Mouse (Mus musculus) intestine, embryonic 15.5 days (tissue): ENCODE measurements around the gene Ccnt1. TPM values are rescaled to one million over a fixed set of nuclear protein-coding genes. Genes with fewer than 3 reads are reported as not detected.
A peak's percentile ranks its signal among the peaks of the same experiment; 100 is the strongest.

Source experiments
- ATAC-seq: fragments of 200-750 bp; cut with Nextera tagmentation; 2 replicates; pipeline ENCODE4 v1.8.0; 2017; ENCODE audit warnings: moderate TSS enrichment, moderate library complexity
- H3K27ac ChIP-seq: fragments of 300-500 bp; sonication (generic); 2 replicates; pipeline ENCODE4 v1.5.1; 2015; ENCODE audit warnings: mild to moderate bottlenecking, inconsistent platforms
- H3K27me3 ChIP-seq: fragments of 300-500 bp; sonication (generic); replicated peaks from 2 replicates; pipeline ENCODE4 v1.6.1; 2015; ENCODE audit warnings: inconsistent platforms
- H3K36me3 ChIP-seq: fragments of 300-500 bp; sonication (generic); 2 replicates; pipeline ENCODE4 v1.6.1; 2015; ENCODE audit warnings: inconsistent platforms
- H3K4me1 ChIP-seq: fragments of 300-500 bp; sonication (generic); replicated peaks from 2 replicates; pipeline ENCODE4 v1.6.1; 2015; ENCODE audit warnings: inconsistent platforms
- H3K4me2 ChIP-seq: fragments of 300-500 bp; sonication (generic); replicated peaks from 2 replicates; pipeline ENCODE4 v1.6.1; 2015; ENCODE audit warnings: mild to moderate bottlenecking, inconsistent platforms
- H3K4me3 ChIP-seq: fragments of 300-500 bp; sonication (generic); replicated peaks from 2 replicates; pipeline ENCODE4 v1.5.1; 2015; ENCODE audit warnings: inconsistent platforms
- H3K9ac ChIP-seq: fragments of 300-500 bp; sonication (generic); 2 replicates; pipeline ENCODE4 v1.6.1; 2015; ENCODE audit warnings: inconsistent platforms
- H3K9me3 ChIP-seq: fragments of 300-500 bp; sonication (generic); 2 replicates; pipeline ENCODE4 v1.6.1; 2016; ENCODE audit warnings: inconsistent platforms
- WGBS: fragments of 180-500 bp; shearing (Covaris S2); methylation state at CpG from one replicate; pipeline ENCODE4 v1.1.7; 2015; 5-methylcytosine and 5-hydroxymethylcytosine counted together
- polyA plus RNA-seq: library from polyadenylated mRNA; unstranded; fragments of >200 nt; fragmentation: Nextera tagmentation; extraction: Ambion mirVana; gene quantifications from 2 replicates; pipeline ENCODE4 v1.2.1, GENCODE M21; 2015

Gene Ccnt1
- polyA plus RNA-seq, 1 experiment from 2014 or later, result 44.9 TPM

- H3K9me3 ChIP-seq, result no peaks in the 10 kb centered on the region
- peak overlapping the region; percentile 97 for H3K9ac ChIP-seq
- peak overlapping the region; percentile 90 for H3K4me3 ChIP-seq
- H3K36me3 ChIP-seq, result no peaks in the 10 kb centered on the region
- peak overlapping the region; percentile 96 for H3K27ac ChIP-seq
- H3K4me2 ChIP-seq, result peak overlapping the region; percentile 68
- no peaks in the 10 kb centered on the region for H3K27me3 ChIP-seq
- peak; percentile 96 for ATAC-seq
- peaks cover 17% of the 10 kb centered on the region for H3K4me1 ChIP-seq
- WGBS, result under 1% methylated on average over 88 of the region's 88 CpGs
Observed at GRCm38 (mm10) chr15:98567278-98568134, 3.2 kb downstream of the Ccnt1 start.

GRCm38 (mm10) chr15:98566973-98567277 lies 3.8 kb downstream of the Ccnt1 start:
- ATAC-seq, result no peak
- Histone ChIP-seq H3K4me1 (peaks cover 17% of the 10 kb centered on the region), H3K36me3 (no peaks in the 10 kb centered on the region), H3K9me3 (no peaks in the 10 kb centered on the region), H3K9ac (peak overlapping the region; percentile 97), H3K27ac (peak overlapping the region; percentile 96), H3K27me3 (no peaks in the 10 kb centered on the region), H3K4me2 (peak overlapping the region; percentile 68), H3K4me3 (peak overlapping the region; percentile 90)
- WGBS, result under 1% methylated on average over 15 of the region's 15 CpGs

GRCm38 (mm10) chr15:98557186-98557585 lies 13.5 kb downstream of the Ccnt1 start:
- no peak for ATAC-seq
- no peak overlapping the region for H3K9ac ChIP-seq
- no peak overlapping the region for H3K4me2 ChIP-seq
- no peaks in the 10 kb centered on the region for H3K4me1 ChIP-seq
- no peak overlapping the region for H3K27ac ChIP-seq
- no peaks in the 10 kb centered on the region for H3K9me3 ChIP-seq
- peaks cover 23% of the 10 kb centered on the region for H3K36me3 ChIP-seq
- WGBS, result 89% methylated on average over 5 of the region's 5 CpGs
- H3K4me3 ChIP-seq, result no peak overlapping the region
- H3K27me3 ChIP-seq, result no peaks in the 10 kb centered on the region

GRCm38 (mm10) chr15:98555881-98556280 lies 14.8 kb downstream of the Ccnt1 start:
- Histone ChIP-seq H3K27me3 (no peaks in the 10 kb centered on the region), H3K27ac (no peak overlapping the region), H3K9me3 (no peaks in the 10 kb centered on the region), H3K4me3 (no peak overlapping the region), H3K36me3 (peaks cover 30% of the 10 kb centered on the region), H3K4me1 (no peaks in the 10 kb centered on the region), H3K9ac (no peak overlapping the region), H3K4me2 (no peak overlapping the region)
- WGBS, result 90% methylated on average over 4 of the region's 4 CpGs
- no peak for ATAC-seq

- ATAC-seq, result no peak
- WGBS, result 88% methylated on average over 2 of the region's 2 CpGs
- H3K36me3 ChIP-seq, result peaks cover 30% of the 10 kb centered on the region
Observed at GRCm38 (mm10) chr15:98552758-98553157, 18.0 kb downstream of the Ccnt1 start.

GRCm38 (mm10) chr15:98546843-98547242 lies 23.9 kb downstream of the Ccnt1 start:
- no peaks in the 10 kb centered on the region for H3K9me3 ChIP-seq
- peaks cover 47% of the 10 kb centered on the region for H3K36me3 ChIP-seq
- no peak overlapping the region for H3K9ac ChIP-seq
- H3K4me3 ChIP-seq, result no peak overlapping the region
- H3K4me1 ChIP-seq, result no peaks in the 10 kb centered on the region
- H3K27me3 ChIP-seq, result no peaks in the 10 kb centered on the region
- WGBS, result 89% methylated on average over 5 of the region's 5 CpGs
- no peak for ATAC-seq
- no peak overlapping the region for H3K27ac ChIP-seq
- H3K4me2 ChIP-seq, result no peak overlapping the region

More at GRCm38 (mm10) chr15:98552758-98553157, 18.0 kb downstream of the Ccnt1 start:
- H3K27ac ChIP-seq, result no peak overlapping the region
- H3K4me2 ChIP-seq, result no peak overlapping the region
- no peak overlapping the region for H3K4me3 ChIP-seq
- no peak overlapping the region for H3K9ac ChIP-seq
- no peaks in the 10 kb centered on the region for H3K4me1 ChIP-seq
- H3K27me3 ChIP-seq, result no peaks in the 10 kb centered on the region
- no peaks in the 10 kb centered on the region for H3K9me3 ChIP-seq

- 89% methylated on average over 3 of the region's 3 CpGs for WGBS
- Histone ChIP-seq H3K27me3 (no peaks in the 10 kb centered on the region), H3K36me3 (peaks cover 42% of the 10 kb centered on the region), H3K9me3 (no peaks in the 10 kb centered on the region), H3K4me3 (no peak overlapping the region), H3K4me1 (no peaks in the 10 kb centered on the region), H3K4me2 (no peak overlapping the region), H3K27ac (no peak overlapping the region), H3K9ac (no peak overlapping the region)
- no peak for ATAC-seq
Observed at GRCm38 (mm10) chr15:98545151-98545550, 25.6 kb downstream of the Ccnt1 start.

GRCm38 (mm10) chr15:98543341-98543740 lies 27.4 kb downstream of the Ccnt1 start:
- no peaks in the 10 kb centered on the region for H3K9me3 ChIP-seq
- no peaks in the 10 kb centered on the region for H3K4me1 ChIP-seq
- peaks cover 44% of the 10 kb centered on the region for H3K36me3 ChIP-seq
- no peak overlapping the region for H3K4me2 ChIP-seq
- no peaks in the 10 kb centered on the region for H3K27me3 ChIP-seq
- H3K9ac ChIP-seq, result no peak overlapping the region
- ATAC-seq, result no peak
- WGBS, result 82% methylated on average over 4 of the region's 4 CpGs
- H3K4me3 ChIP-seq, result no peak overlapping the region
- no peak overlapping the region for H3K27ac ChIP-seq

GRCm38 (mm10) chr15:98541064-98541463 lies 29.7 kb downstream of the Ccnt1 start:
- H3K9ac ChIP-seq, result no peak overlapping the region
- ATAC-seq, result no peak
- no peak overlapping the region for H3K4me2 ChIP-seq
- H3K9me3 ChIP-seq, result no peaks in the 10 kb centered on the region
- no peak overlapping the region for H3K4me3 ChIP-seq
- peaks cover 34% of the 10 kb centered on the region for H3K36me3 ChIP-seq
- H3K4me1 ChIP-seq, result no peaks in the 10 kb centered on the region
- no peak overlapping the region for H3K27ac ChIP-seq
- WGBS, result 86% methylated on average over 6 of the region's 6 CpGs
- no peaks in the 10 kb centered on the region for H3K27me3 ChIP-seq

GRCm38 (mm10) chr15:98537923-98538322 lies 32.8 kb downstream of the Ccnt1 start:
- Histone ChIP-seq H3K4me1 (no peaks in the 10 kb centered on the region), H3K27me3 (no peaks in the 10 kb centered on the region), H3K4me3 (no peak overlapping the region), H3K4me2 (no peak overlapping the region), H3K27ac (no peak overlapping the region), H3K36me3 (0 out of 2 replicates have a peak, but pooled peaks cover 11% of the 10 kb centered on the region), H3K9ac (no peak overlapping the region), H3K9me3 (no peaks in the 10 kb centered on the region)
- 66% methylated on average over 4 of the region's 4 CpGs for WGBS
- ATAC-seq, result no peak

GRCm38 (mm10) chr15:98536828-98537510 lies 33.8 kb downstream of the Ccnt1 start:
- H3K27ac ChIP-seq, result no peak overlapping the region
- ATAC-seq, result no peak
- H3K4me1 ChIP-seq, result peaks cover 3% of the 10 kb centered on the region; the same call in 1 of the 2 replicates
- 0 out of 2 replicates have a peak, but pooled peaks cover 9% of the 10 kb centered on the region for H3K36me3 ChIP-seq
- H3K4me2 ChIP-seq, result no peak overlapping the region
- H3K9me3 ChIP-seq, result no peaks in the 10 kb centered on the region
- H3K4me3 ChIP-seq, result no peak overlapping the region
- no peak overlapping the region for H3K9ac ChIP-seq
- WGBS, result 85% methylated on average over 8 of the region's 8 CpGs
- H3K27me3 ChIP-seq, result no peaks in the 10 kb centered on the region

GRCm38 (mm10) chr15:98535921-98536320 lies 34.8 kb downstream of the Ccnt1 start:
- Histone ChIP-seq H3K27ac (no peak overlapping the region), H3K4me1 (peaks cover 3% of the 10 kb centered on the region; the same call in 1 of the 2 replicates), H3K36me3 (0 out of 2 replicates have a peak, but pooled peaks cover 10% of the 10 kb centered on the region), H3K9ac (no peak overlapping the region), H3K4me3 (no peak overlapping the region), H3K4me2 (no peak overlapping the region), H3K9me3 (no peaks in the 10 kb centered on the region), H3K27me3 (no peaks in the 10 kb centered on the region)
- no peak for ATAC-seq
- 77% methylated on average over 4 of the region's 4 CpGs for WGBS
